Mouse (Mus musculus) forebrain, embryonic 16.5 days (tissue): ENCODE data around the gene Fgfr2. TPM values are rescaled to one million over a fixed set of nuclear protein-coding genes. Genes with fewer than 3 reads are reported as not detected.

Source experiments
- ATAC-seq: fragments of 200-750 bp; cut with Nextera tagmentation; 2 replicates; pipeline ENCODE4 v1.8.0; 2017; ENCODE audit warnings: mild to moderate bottlenecking, moderate library complexity
- H3K27ac ChIP-seq: fragments of 300-500 bp; sonication (generic); 2 replicates; pipeline ENCODE4 v1.5.1; 2014; ENCODE audit warnings: low read length, control low read depth
- H3K27me3 ChIP-seq: fragments of 300-500 bp; sonication (generic); replicated peaks from 2 replicates; pipeline ENCODE4 v1.6.1; 2014; ENCODE audit warnings: low read length; ENCODE audit not compliant: control insufficient read depth, insufficient read depth
- H3K36me3 ChIP-seq: fragments of 300-500 bp; sonication (generic); 2 replicates; pipeline ENCODE4 v1.6.1; 2014; ENCODE audit not compliant: control insufficient read depth, insufficient read depth
- H3K4me1 ChIP-seq: fragments of 300-500 bp; sonication (generic); replicated peaks from 2 replicates; pipeline ENCODE4 v1.6.1; 2014; ENCODE audit warnings: low read length; ENCODE audit not compliant: control insufficient read depth, insufficient read depth
- H3K4me2 ChIP-seq: fragments of 300-500 bp; sonication (generic); 2 replicates; pipeline ENCODE4 v1.6.1; 2014; ENCODE audit warnings: mild to moderate bottlenecking, low read length, control low read depth
- H3K4me3 ChIP-seq: fragments of 300-500 bp; sonication (generic); replicated peaks from 2 replicates; pipeline ENCODE4 v1.5.1; 2014; ENCODE audit warnings: mild to moderate bottlenecking, low read length, control low read depth
- H3K9ac ChIP-seq: fragments of 300-500 bp; sonication (generic); replicated peaks from 2 replicates; pipeline ENCODE4 v1.6.1; 2014; ENCODE audit warnings: low read depth, low read length, control low read depth
- H3K9me3 ChIP-seq: fragments of 300-500 bp; sonication (generic); 2 replicates; pipeline ENCODE4 v1.6.1; 2016; ENCODE audit warnings: low read length; ENCODE audit not compliant: control insufficient read depth
- WGBS: fragments of 180-500 bp; shearing (Covaris S2); extraction: QIAGEN DNeasy Blood & Tissue Kit; methylation state at CpG from one replicate; pipeline ENCODE4 v1.1.7; 2014; 5-methylcytosine and 5-hydroxymethylcytosine counted together
- polyA plus RNA-seq: library from polyadenylated mRNA; unstranded; fragments of >200 nt; fragmentation: Nextera tagmentation; extraction: Ambion mirVana; gene quantifications from 2 replicates; pipeline ENCODE4 v1.2.1, GENCODE M21; 2015

The Fgfr2 gene
- polyA plus RNA-seq, 1 experiment from 2014 or later = 39.2 TPM

DNA sequence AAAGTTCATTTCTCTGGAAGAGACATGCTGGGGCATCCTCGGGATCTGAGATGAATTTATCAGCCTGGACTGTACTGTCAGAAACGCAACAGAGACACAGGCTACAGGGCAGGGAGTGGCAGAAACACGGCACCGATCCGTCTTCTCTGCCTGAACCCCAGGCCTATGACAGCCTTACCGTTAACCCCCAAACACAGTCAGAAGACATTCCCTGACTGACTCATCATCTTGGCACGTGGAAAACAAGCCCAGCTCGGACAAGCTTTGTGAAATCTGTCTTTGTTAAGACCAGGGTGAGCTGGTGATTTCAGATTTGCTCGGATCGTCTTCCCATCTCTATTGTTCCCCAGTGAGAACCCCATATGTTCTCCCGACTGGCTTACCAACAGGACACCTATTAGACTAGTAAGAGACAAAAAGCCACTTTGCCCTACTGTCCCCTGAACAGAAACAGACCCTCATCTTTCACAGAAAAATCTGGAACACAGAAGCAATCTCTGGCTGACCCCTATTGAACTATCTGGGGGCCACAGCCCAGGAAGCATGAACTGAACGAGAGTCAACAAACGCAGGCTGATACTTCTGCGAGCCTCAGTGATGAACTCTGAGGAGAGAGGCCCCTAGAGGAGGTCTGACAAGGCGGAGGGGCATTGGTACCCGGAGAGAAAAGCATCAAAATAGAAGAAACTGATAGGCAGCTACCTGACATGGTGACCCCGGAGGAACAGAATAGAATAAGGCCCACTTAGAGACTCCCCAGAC lies 750.2 kb downstream of the Fgfr2 start:
- no peak overlapping the region for H3K4me2 ChIP-seq
- peak; percentile 38; the same call in 1 of the 2 replicates for ATAC-seq
- no peaks in the 10 kb centered on the region for H3K27me3 ChIP-seq
- no peak overlapping the region for H3K4me3 ChIP-seq
- no peak overlapping the region for H3K9ac ChIP-seq
- H3K9me3 ChIP-seq = no peaks in the 10 kb centered on the region
- peak overlapping the region; percentile 75 for H3K27ac ChIP-seq
- WGBS = 38% methylated on average over 17 of the region's 17 CpGs
- peaks cover 15% of the 10 kb centered on the region for H3K4me1 ChIP-seq
- no peaks in the 10 kb centered on the region for H3K36me3 ChIP-seq

DNA sequence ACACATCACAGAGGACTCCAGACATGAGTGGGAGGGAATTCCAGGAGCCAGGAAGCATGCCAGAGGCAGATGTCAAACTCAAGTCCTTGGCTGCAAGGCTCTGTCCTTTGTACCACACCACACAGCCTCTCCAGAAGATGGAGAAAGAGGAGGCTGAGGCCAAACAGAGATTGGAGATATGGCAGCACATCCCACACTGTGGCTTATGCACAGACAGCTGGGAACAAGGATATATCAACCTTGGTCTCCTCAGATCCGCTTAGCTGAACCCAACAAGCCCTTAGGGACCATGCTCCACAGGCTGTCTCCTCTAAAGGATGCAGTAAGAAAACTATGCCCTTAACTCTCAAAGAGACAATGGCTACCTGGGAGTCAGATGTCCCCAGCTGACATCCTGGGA lies 751.3 kb downstream of the Fgfr2 start:
- H3K27ac ChIP-seq = peak overlapping the region; percentile 43
- H3K9me3 ChIP-seq = no peaks in the 10 kb centered on the region

DNA sequence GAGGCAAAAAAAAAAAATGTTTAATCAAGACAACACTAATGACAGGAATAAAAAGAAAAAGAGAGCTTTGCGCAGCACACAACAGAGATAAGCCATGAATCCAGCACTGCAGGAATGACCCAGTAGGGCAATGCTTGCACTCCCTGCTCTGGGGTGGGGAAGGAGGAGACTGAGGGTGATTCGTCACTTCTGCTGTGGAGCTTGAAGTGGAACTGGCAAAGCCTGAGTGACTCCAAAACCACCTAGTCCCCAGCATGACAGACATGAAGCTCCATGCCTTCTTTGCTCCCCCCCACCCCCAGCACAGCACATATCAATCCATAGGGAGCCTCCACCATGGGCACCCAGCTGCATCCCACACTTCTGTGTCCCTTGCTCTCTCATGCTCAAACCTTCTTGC lies 753.4 kb downstream of the Fgfr2 start:
- no peak overlapping the region for H3K4me2 ChIP-seq
- no peak for ATAC-seq
- WGBS = 81% methylated on average over 2 of the region's 2 CpGs

More for the DNA sequence above, 751.3 kb downstream of the Fgfr2 start:
- no peaks in the 10 kb centered on the region for H3K27me3 ChIP-seq
- no peaks in the 10 kb centered on the region for H3K36me3 ChIP-seq
- WGBS = 90% methylated on average over 1 of the region's 1 CpGs
- no peak for ATAC-seq
- no peak overlapping the region for H3K9ac ChIP-seq
- no peak overlapping the region for H3K4me3 ChIP-seq
- peaks cover 15% of the 10 kb centered on the region for H3K4me1 ChIP-seq
- no peak overlapping the region for H3K4me2 ChIP-seq

DNA sequence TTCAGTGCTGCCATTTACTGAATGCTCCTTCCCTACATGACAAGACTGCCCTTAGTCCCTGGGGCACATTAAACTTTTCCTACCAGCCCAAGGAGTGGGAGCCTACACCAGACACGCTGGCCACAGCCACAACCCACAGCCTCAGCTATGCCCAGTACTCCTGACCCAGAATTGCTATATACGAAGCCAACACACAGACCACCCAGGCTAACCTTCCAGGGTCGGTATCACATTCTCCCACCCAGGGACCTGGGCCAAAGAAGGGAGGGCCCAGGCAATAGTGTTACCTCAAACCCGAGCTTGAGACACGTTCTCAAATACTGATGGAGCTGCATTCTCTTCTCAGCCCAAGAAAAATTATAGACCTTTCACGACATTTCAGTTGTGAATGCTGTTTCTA lies 754.3 kb downstream of the Fgfr2 start:
- no peaks in the 10 kb centered on the region for H3K27me3 ChIP-seq
- WGBS = 69% methylated on average over 6 of the region's 6 CpGs
- no peak overlapping the region for H3K4me3 ChIP-seq
- H3K9me3 ChIP-seq = no peaks in the 10 kb centered on the region
- no peak overlapping the region for H3K27ac ChIP-seq
- peaks cover 17% of the 10 kb centered on the region for H3K4me1 ChIP-seq
- H3K36me3 ChIP-seq = no peaks in the 10 kb centered on the region
- H3K4me2 ChIP-seq = no peak overlapping the region
- no peak for ATAC-seq
- no peak overlapping the region for H3K9ac ChIP-seq

More for the DNA sequence above, 753.4 kb downstream of the Fgfr2 start:
- Histone ChIP-seq H3K27ac (no peak overlapping the region), H3K27me3 (no peaks in the 10 kb centered on the region), H3K9ac (no peak overlapping the region), H3K4me1 (peaks cover 17% of the 10 kb centered on the region), H3K9me3 (no peaks in the 10 kb centered on the region), H3K36me3 (no peaks in the 10 kb centered on the region), H3K4me3 (no peak overlapping the region)

DNA sequence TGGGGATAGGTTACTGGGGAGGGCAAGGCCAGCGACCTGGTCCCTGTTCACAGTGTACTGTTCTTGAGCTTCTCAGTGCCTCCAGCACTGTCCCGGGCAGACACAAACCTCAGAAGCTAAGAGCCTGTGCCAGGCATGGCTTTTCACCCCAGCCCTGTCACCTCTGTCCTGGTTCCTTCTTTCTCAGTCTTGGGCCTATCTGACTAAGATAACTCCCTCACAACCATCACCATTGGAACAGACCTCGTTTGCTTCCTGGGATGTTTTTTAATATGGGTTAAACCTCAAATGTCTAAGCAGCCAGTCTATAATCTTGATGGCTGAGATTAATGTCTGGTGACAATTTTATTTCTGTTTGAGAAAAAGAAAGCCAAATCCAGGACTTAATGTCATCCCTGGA lies 755.8 kb downstream of the Fgfr2 start:
- Histone ChIP-seq H3K9me3 (no peaks in the 10 kb centered on the region), H3K27me3 (no peaks in the 10 kb centered on the region), H3K36me3 (no peaks in the 10 kb centered on the region), H3K4me3 (no peak overlapping the region), H3K9ac (no peak overlapping the region), H3K27ac (no peak overlapping the region), H3K4me2 (no peak overlapping the region), H3K4me1 (peaks cover 6% of the 10 kb centered on the region; the same call in 1 of the 2 replicates)
- no peak for ATAC-seq
- WGBS = 80% methylated on average over 3 of the region's 3 CpGs

DNA sequence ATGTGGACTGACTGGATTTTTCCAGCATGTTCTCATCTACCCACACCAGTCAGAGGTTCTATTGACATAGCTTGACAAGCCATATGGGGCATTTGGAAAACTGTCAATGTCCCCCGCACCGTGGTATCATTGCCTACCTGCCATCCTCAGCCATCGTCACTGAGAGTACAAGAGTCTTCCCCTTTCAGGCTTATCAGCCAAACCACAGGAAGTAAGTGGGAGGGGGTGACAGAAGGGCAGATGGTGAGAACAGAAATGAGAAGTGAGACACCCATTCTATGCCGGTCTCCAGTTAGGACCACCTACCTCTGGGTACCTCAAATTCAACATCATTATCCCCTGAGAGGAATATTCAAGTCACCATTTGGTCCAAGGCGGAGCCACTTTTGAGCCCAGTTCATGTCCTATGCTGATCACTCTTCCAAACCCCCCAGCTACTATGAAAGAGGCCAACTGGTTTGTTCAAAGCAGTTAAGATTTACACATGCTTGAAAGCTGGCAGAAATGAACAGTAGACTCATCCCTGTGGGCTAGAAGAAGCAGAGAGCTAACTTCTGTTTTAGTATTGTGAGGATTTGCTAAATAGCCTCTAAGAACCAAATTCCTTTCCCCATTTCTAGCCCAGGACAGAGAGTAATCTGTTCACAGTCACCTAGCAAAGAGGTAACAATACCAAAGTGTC lies 757.3 kb downstream of the Fgfr2 start:
- Histone ChIP-seq H3K27ac (no peak overlapping the region), H3K9ac (no peak overlapping the region), H3K4me2 (no peak overlapping the region), H3K4me1 (0 out of 2 replicates have a peak, but pooled peaks cover 2% of the 10 kb centered on the region), H3K27me3 (no peaks in the 10 kb centered on the region), H3K36me3 (no peaks in the 10 kb centered on the region), H3K9me3 (no peaks in the 10 kb centered on the region), H3K4me3 (no peak overlapping the region)
- WGBS = 75% methylated on average over 5 of the region's 5 CpGs
- ATAC-seq = no peak

DNA sequence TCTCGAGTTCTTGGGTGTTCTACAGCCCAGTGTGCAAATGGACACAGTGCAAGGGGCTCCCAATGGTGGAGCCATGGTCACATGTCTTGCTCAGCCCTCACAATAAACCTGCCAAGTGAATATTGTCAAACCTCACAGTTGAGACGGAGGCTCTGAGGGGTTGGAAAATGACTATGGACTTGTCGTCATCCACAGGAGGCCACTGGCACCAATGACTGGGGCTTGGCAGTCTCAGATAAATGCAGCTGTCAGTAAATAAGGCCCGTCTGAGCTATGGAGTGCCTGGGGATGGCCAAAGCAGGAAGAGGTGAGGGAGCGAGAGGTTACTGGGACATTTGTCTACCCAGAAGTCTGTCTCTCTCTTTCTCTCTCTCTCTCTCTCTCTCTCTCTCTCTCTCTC lies 758.0 kb downstream of the Fgfr2 start:
- 85% methylated on average over 5 of the region's 5 CpGs for WGBS
- H3K27me3 ChIP-seq = no peaks in the 10 kb centered on the region
- no peak overlapping the region for H3K27ac ChIP-seq

DNA sequence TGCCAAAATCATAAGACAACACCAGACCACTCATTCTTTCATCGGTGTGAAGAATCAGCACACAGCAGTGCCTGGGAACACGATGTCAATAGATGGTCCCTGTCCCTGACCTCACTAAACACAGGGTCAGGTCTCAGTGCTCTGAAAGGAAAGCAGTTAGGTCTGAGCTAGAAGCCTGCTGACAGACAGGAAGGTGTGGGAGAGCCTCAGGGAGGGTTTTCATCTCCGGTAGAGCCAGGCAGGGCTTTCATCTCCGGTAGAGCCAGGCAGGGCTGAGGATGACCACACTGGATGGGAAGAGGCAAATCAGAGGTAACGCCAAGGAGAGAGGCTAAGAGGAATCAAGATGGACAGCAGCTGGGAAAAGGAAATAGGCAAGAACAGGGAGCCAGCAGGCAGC lies 758.6 kb downstream of the Fgfr2 start:
- Histone ChIP-seq H3K4me1 (0 out of 2 replicates have a peak, but pooled peaks cover 2% of the 10 kb centered on the region), H3K9ac (no peak overlapping the region), H3K27ac (no peak overlapping the region), H3K36me3 (no peaks in the 10 kb centered on the region), H3K9me3 (no peaks in the 10 kb centered on the region), H3K4me3 (no peak overlapping the region), H3K27me3 (no peaks in the 10 kb centered on the region), H3K4me2 (no peak overlapping the region)
- ATAC-seq = no peak
- 84% methylated on average over 5 of the region's 5 CpGs for WGBS

More for the DNA sequence above, 758.0 kb downstream of the Fgfr2 start:
- no peaks in the 10 kb centered on the region for H3K9me3 ChIP-seq
- no peak overlapping the region for H3K4me3 ChIP-seq
- ATAC-seq = no peak
- 0 out of 2 replicates have a peak, but pooled peaks cover 2% of the 10 kb centered on the region for H3K4me1 ChIP-seq
- H3K36me3 ChIP-seq = no peaks in the 10 kb centered on the region
- no peak overlapping the region for H3K9ac ChIP-seq
- H3K4me2 ChIP-seq = no peak overlapping the region

DNA sequence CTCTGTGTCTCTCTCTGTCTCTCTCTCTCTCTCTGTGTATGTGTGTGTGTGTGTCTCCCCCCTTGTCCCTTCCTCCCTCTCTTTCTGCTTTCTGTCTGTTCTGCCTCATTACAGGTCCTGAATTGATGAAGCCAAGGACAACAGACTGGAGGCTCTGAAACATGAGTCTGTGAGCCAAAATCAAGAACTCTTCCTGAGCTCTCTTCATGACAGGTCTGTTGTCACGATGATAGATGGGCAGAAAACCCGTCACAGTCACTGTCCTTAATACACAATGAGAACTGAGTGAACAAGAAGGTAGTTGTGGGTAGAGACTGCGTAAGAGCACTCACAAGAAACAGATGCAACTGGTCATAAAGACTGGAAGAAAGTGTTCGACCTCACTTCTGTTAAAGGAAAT lies 762.8 kb downstream of the Fgfr2 start:
- no peak overlapping the region for H3K4me3 ChIP-seq
- H3K27me3 ChIP-seq = no peaks in the 10 kb centered on the region
- 79% methylated on average over 4 of the region's 4 CpGs for WGBS
- H3K4me2 ChIP-seq = no peak overlapping the region
- no peak overlapping the region for H3K9ac ChIP-seq
- no peak for ATAC-seq
- H3K36me3 ChIP-seq = no peaks in the 10 kb centered on the region
- no peak overlapping the region for H3K27ac ChIP-seq
- H3K9me3 ChIP-seq = no peaks in the 10 kb centered on the region
- 0 out of 2 replicates have a peak, but pooled peaks cover 2% of the 10 kb centered on the region for H3K4me1 ChIP-seq
